Mouse (Mus musculus): ENCODE results near the gene Fam169b.

- TF ChIP-seq POLR2A (IDR thresholded peaks at IDR 0.05; ENCODE audit: borderline replicate concordance, insufficient read depth, low read length) = no peak
- TF ChIP-seq CTCF (IDR thresholded peaks at IDR 0.05; ENCODE audit: borderline replicate concordance, insufficient read depth, low read depth, low read length) = no peak
These were observed 28.0 kb upstream of the Fam169b start for GRCm38 (mm10) chr7:68245681-68246080.
